Mouse (Mus musculus) c-Kit-positive CD71-positive TER-119-positive erythroid progenitor cells, embryonic 14.5 days (primary cell): ENCODE results near the gene Dpm3.
"Not testable (repeated sequence)": the region's sequence is repeated elsewhere in the genome, so short reads cannot be mapped to it uniquely, and the experiment has no call there.

Experiments
- DNase-seq: peaks from one replicate; pipeline ENCODE4 v3.0.0-alpha.2; 2013; ENCODE audit warnings: low spot score

Gene Dpm3

DNA sequence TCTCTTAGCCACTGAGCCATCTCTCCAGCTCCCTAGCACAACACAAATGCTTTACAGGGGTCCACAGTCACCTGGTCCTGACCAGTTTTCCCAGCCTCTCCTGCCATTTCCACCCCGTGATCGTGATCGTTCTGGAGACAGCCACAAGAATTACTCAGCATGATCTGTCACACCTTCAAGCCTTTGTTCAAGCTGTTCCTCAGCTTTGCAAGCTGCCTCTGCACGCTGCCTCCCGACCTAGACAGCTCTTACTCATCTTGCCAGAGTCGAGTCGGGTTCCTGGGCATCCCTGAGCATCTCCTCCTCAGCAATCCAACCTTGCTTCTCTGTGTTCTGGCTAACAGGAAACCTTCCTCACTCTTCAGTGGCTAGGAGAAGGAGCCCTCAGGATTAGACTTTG lies at the start of gene Dpm3:
Gene Dpm3 (plus strand): TSS at position 283 of the 400 bp plus-strand sequence.
- DNase-seq, result no peak

DNA sequence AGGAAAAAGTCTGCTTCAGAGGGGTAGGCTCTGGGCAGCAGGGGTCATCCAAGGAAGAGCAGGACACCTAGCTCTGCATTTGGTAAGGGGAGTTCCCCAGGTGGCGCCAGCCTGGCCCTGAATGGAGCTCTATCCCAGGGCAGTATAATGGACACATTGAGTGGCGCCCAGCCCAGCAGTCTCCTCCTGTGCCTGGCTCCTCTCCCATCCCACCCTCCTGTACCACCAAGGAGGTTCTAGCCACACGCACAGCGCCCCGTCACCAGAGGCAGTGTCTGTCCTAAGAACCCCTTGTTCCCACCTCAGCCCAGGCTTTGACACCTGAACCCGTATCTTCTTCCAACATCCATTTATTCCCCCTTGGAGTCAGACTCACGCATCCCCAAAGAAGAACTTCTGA lies 49.4 kb upstream of the Dpm3 start:
- no peak for DNase-seq

DNA sequence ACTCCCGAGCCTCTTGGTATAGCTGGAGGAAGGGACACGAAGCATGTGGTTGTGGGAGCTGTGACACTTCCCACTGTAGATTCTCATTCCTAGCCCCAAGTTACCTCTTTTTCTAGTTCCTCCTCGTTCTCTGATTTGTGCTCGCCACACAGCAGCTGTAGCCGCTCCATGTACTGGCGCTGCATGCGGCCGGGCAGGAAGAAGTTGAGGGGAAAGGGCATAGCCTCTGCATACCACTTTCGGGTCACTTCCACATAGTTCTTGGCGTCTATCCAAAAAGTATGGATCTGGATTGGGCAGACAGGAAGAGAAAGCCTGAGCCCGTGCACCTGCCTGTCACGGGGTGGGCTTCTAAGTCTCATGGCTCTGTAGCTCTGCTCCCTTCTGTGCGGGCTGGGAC lies 49.0 kb upstream of the Dpm3 start:
- no peak for DNase-seq

DNA sequence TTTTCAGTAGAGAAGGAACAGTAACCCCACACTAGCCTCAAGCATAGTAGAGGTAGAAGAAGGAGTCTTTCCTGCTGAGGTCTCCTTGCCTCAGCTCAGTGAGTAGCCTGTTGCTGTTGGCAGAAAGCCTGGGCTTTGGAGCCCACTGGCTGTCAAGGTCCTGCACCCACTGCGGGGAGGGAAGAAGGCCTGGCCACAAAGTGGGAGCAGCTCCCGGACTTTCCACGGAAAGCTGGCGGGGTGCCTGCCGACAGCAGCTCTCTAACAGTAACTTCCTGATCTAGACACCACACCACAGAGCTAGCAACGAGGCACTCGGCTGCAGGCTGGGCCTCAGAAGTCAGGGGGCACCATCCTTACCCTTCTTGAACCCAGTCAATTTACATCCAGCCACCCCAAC lies 48.4 kb upstream of the Dpm3 start:
- DNase-seq, result no peak

DNA sequence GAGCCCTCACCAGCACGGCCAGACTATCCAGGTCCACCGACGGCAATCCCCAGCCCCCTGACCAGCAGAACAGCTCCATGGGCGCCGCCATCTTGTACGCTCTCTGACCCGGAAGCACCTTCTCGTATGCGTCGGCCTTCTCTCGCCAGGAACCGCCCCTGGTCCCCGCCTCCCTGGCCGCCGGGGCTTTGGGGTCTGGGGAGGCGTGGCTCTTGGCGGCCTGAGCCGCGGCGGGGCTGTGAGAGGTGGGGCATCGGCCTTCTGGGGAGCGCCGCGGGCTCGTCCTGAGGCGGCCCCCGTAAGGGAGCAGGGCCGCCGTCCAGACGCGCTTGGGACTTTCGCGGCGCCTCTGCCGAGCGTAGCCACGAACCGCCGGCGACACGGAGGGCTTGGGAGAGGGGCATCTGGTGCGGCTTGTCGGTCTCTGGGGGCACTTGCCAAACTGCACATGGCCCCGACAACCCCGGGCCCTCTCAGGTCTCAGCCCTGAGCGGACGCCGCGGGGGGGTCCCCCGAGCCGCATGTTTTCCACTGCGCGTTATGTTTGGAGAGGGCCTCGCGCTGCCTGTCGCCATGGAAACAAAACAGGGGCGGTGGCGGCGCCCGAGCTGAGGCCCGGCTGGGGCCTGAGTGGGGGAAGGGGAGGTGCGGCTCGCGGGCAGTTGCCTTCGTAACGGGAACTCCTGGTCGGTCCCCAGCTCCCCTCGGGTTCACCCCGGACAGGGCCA lies 45.2 kb upstream of the Dpm3 start:
- peak; percentile 85 for DNase-seq

GRCm38 (mm10) chr3:89214681-89215411 lies 44.3 kb upstream of the Dpm3 start, which contains the start of gene Thbs3:
Gene Thbs3 (plus strand): TSS chr3:89215180.
- no peak for DNase-seq

DNA sequence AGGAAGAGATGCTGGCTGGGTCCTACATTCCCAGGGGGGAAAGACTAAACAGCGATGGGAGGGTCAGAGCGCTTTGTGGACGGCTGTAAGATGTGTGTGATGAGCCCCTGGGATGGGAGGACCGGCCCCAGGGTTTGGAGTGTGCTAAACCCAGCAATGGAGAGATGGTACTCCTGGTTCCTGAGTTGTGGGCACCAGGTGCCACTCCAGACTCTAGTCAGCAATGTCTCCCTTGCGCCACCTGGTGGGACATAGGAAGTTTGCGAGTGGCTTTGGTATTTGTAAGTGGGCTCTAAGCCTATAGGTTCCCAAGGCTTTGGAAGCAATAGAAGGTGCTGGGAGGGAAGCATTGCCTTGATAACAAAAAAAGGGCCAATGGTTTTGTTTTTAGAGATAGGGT lies 43.3 kb upstream of the Dpm3 start:
- DNase-seq, result peak; percentile 88

DNA sequence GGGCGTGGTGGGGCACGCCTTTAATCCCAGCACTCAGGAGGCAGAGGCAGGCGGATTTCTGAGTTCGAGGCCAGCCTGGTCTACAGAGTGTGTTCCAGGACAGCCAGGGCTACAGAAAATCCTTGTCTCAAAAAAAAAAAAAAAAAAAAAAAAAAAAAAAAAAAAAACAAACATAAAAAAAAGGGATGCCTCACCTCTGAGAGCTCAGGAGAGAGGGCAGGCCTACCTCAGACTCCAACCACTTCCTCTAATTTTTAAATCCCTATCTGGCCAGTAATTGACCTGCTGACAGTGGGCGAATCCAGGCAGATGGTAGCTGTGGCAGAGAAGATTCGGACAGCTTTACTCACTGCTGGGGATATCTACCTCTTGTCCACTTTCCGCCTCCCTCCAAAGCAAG lies 42.8 kb upstream of the Dpm3 start:
- not testable (repeated sequence) for DNase-seq

DNA sequence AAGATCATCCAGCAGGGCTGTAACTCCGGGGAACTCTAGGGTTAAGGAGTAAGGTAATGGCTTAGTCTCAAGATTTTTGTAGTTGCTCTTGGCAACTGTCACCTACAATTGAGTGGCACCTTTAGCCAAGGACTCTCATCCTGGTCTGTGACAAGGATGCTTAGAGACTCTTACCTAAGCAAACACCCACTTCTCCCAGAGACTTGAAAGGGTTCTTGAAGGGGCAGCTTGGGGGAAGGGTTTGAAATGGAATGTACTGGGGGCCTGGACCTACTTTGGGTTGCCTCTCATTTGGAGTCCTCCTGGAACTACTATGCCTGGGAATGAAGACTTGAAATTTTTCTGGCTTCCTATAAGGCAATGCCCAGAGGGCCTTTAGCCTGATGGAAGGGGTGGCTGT lies 40.9 kb upstream of the Dpm3 start:
- DNase-seq, result no peak

GRCm38 (mm10) chr3:89219546-89219945 lies 39.6 kb upstream of the Dpm3 start:
- DNase-seq, result no peak

DNA sequence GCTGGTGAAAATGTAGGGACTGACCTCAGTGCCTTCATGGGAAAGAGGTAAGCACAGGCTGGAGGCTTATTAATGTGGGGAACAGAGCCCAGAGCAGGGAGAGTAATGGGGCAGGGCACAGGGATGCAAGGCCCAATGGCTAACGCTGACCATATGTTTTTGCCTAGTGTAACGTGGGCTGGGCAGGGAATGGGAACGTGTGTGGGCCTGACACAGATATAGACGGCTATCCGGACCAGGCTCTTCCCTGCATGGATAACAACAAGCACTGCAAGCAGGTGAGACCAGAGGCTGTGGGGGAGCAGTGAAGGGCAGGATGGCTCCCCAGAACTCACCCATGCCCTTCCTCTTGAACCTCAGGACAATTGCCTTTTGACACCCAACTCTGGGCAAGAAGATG lies 38.0 kb upstream of the Dpm3 start:
- DNase-seq, result no peak

DNA sequence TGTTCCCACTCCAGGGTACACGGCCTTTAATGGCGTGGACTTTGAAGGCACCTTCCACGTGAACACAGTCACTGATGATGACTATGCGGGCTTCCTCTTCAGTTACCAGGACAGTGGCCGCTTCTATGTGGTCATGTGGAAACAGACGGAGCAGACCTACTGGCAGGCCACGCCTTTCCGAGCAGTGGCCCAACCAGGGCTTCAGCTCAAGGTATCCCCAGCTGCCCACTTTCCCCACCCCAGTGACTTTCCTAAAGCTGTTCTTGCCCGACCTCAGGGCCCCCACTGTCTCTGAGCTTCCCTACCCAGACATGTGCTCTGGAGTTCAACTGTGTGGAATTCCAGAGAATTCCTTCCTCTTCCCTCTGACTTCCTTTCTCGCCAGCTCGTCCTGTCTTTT lies 34.4 kb upstream of the Dpm3 start:
- DNase-seq, result no peak

GRCm38 (mm10) chr3:89225321-89225815 lies 33.8 kb upstream of the Dpm3 start:
- no peak for DNase-seq

- no peak for DNase-seq
Observed at GRCm38 (mm10) chr3:89225918-89226317, 33.2 kb upstream of the Dpm3 start.

DNA sequence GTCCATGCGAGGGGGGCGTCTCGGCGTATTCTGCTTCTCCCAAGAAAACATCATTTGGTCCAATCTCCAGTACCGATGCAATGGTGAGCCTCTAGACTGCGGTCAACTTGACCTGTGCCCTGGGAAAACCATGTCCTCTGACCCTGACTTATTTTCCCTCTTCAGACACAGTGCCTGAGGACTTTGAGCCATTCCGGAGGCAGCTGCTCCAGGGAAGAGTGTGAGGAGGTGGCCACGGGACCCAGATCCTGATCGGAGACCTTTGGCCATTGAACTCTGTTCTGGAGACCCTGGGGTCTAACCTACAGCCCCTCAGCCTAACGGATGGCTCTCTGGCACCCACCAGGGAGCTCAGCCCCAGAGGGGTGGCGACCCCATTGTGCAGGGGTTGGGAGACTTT lies 32.8 kb upstream of the Dpm3 start:
- DNase-seq, result no peak

DNA sequence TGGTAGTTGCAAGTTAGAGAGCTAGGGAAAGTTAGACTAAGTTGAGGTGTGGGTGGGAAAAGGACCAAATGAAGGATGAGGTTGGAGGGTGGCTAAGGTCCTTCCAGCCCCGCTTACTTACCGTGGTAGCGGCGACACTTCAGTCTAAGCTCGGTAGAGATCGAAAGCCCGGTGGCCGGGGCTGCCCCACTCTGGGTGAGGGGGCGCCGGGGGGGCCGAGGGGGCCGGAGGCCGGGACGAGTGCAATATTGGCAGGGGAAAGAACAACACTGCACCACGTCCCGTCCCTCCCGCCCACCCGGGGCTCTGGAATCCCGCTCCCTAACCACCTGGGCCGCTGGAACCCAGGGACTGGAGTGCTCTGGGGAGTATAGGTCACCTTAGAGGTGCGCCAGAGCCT lies 32.3 kb upstream of the Dpm3 start, which contains the start of gene Mtx1:
Gene Mtx1 (minus strand): TSS at position 189 of the 400 bp plus-strand sequence.
- DNase-seq, result no peak

DNA sequence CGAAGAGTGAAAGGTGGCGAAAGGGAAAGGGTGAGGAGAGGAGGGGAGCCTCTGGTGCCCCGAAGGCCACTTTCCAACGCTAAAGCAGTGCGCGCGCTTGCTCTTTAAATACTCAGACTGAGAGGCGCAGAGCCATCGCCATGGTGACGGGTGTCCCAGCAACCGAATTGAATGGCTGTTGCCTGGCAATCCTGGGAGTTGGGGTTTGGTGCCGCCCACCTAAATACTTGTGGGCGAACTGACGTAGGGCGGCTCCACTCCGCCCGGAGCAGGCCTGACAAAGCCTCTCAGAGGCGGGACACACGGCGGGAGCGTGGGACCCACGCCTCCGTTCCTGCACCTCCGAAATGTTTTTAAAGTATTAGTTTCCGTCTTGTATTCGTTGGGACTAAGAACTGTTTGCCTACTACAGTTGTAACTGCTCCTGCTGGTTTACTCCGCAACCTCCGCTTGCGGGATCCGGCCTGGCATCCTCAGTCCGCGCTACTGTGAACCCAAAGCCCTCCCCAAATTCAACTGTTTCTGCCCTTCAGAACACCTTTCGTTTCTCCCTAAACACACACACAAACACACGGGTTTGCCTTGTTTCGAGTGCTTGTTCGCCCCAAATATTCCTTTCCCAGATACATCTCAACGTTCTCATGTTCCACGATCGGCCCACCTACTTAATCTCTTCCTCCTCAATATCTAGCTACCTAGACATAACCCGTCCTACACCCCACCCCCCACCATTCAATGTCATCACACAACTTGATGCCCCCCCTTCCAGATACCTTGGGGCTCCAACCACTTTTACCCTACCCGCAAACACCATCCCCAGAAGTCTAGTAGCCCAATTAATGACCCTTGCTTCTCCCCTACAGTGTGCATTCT lies 31.6 kb upstream of the Dpm3 start:
- peak; percentile 63 for DNase-seq

DNA sequence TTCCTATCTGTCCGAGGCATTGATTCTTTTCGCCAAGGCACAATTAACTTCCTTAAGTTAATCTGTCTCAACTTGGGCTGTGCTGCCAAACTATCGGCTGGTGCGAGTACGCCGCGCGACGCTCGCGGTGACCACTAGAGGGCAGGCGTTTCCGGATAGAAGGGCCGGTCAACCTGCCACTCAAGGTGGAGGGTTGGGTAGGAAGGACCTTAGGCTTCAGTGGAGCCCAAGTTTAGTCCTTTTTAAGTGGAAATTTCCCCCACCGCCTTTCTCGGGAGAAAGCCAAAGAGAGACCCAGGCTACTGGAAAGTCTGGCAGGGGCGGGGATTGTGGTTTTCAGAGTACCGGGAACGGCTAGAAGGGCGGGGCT lies 31.0 kb upstream of the Dpm3 start:
- DNase-seq, result peak; percentile 75

GRCm38 (mm10) chr3:89228836-89229235 lies 30.3 kb upstream of the Dpm3 start, which contains the start of gene Muc1:
Gene Muc1 (plus strand): TSS chr3:89229057.
- no peak for DNase-seq

- no peak for DNase-seq
Observed at GRCm38 (mm10) chr3:89229276-89229675, 29.9 kb upstream of the Dpm3 start.

DNA sequence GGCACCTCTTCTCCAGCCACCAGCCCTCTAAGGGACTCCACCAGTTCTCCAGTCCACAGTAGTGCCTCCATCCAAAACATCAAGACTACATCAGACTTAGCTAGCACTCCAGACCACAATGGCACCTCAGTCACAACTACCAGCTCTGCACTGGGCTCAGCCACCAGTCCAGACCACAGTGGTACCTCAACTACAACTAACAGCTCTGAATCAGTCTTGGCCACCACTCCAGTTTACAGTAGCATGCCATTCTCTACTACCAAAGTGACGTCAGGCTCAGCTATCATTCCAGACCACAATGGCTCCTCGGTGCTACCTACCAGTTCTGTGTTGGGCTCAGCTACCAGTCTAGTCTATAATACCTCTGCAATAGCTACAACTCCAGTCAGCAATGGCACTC lies 28.6 kb upstream of the Dpm3 start:
- no peak for DNase-seq

GRCm38 (mm10) chr3:89231345-89231744 lies 27.8 kb upstream of the Dpm3 start:
- no peak for DNase-seq
